Comparison of ENCODE assay signal across 7 mouse cellular contexts in genomic region chr9:119052154-119052944, GRCm38 (mm10). TPM values are rescaled to one million over a fixed set of nuclear protein-coding genes. Genes with fewer than 3 reads are reported as not detected.
DNase-seq lines count a peak whose midpoint lies in the region; ATAC-seq and TF ChIP-seq lines count a peak whose summit lies in the region.

Gene Vill, plus strand, starts transcription at chr9:119052778.

- H3K4me1 ChIP-seq in MEL (ENCODE audit: control insufficient read depth in 1 of 2, insufficient read depth in 2 of 2, low read length in 2 of 2) = peaks cover 11 to 20% of the 10 kb centered on the region in 2 experiments
- peaks cover 31% of the 10 kb centered on the region for H3K4me1 ChIP-seq in limb, embryonic 12.5 days (replicated peaks)
- no peaks in the 10 kb centered on the region; the same call in 1 of the 2 replicates for H3K4me1 ChIP-seq in midbrain, embryonic 14.5 days (ENCODE audit: control insufficient read depth, insufficient read depth, low read length)

- no peak for TF ChIP-seq CTCF in MEL (IDR thresholded peaks at IDR 0.05 in 2 of 3, conservative IDR thresholded peaks at IDR 0.05 in 1 of 3; ENCODE audit: control insufficient read depth in 1 of 3, insufficient read depth in 1 of 3, low read depth in 2 of 3, low read length in 3 of 3, poor library complexity in 1 of 3, severe bottlenecking in 1 of 3)

- no peak within 1 kb of the TSS; the same call in 1 of the 2 replicates for H3K27ac ChIP-seq in MEL (ENCODE audit: control insufficient read depth, low read depth, low read length)
- peak within 1 kb of the TSS; percentile 78 for H3K27ac ChIP-seq in limb, embryonic 12.5 days
- H3K27ac ChIP-seq in midbrain, embryonic 14.5 days (replicated peaks; ENCODE audit: low read depth, low read length) = no peak within 1 kb of the TSS

- DNase-seq in MEL (ENCODE audit: low read depth, low spot score) = peak; percentile 75
- peak; percentile 33 for DNase-seq in midbrain, embryonic 14.5 days
- DNase-seq in spleen, postnatal 10 days (ENCODE audit: low spot score in 2 of 2) = no peak
- DNase-seq in cerebellum, postnatal 4 days (ENCODE audit: low spot score in 2 of 2) = no peak

- 17% methylated on average over 22 of the region's 22 CpGs for WGBS in limb, embryonic 12.5 days
- 20% methylated on average over 22 of the region's 22 CpGs for WGBS in midbrain, embryonic 14.5 days

- TF ChIP-seq POLR2A in MEL (IDR thresholded peaks at IDR 0.05; ENCODE audit: control insufficient read depth in 1 of 2, insufficient read depth in 1 of 2, low read depth in 1 of 2, low read length in 2 of 2, poor library complexity in 1 of 2) = no peak

- peak within 1 kb of the TSS; percentile 67 to 86 for H3K4me3 ChIP-seq in MEL (ENCODE audit: control insufficient read depth in 1 of 2, insufficient read depth in 1 of 2, low read depth in 2 of 2, low read length in 2 of 2)
- H3K4me3 ChIP-seq in limb, embryonic 12.5 days (replicated peaks) = peak within 1 kb of the TSS; percentile 53
- no peak within 1 kb of the TSS for H3K4me3 ChIP-seq in midbrain, embryonic 14.5 days (replicated peaks; ENCODE audit: low read depth, low read length)

- 0 out of 4 replicates have a peak, but pooled peaks of 1 of the 2 experiments have one; percentile 16 for TF ChIP-seq EP300 in MEL (IDR thresholded peaks at IDR 0.05; ENCODE audit: low read depth in 1 of 2, low read length in 2 of 2)

- no peaks in the 10 kb centered on the region for H3K9me3 ChIP-seq in MEL (replicated peaks; ENCODE audit: insufficient read depth, low read length)
- H3K9me3 ChIP-seq in limb, embryonic 12.5 days = no peaks in the 10 kb centered on the region
- no peaks in the 10 kb centered on the region for H3K9me3 ChIP-seq in midbrain, embryonic 14.5 days (ENCODE audit: control insufficient read depth, low read length)

- H3K4me2 ChIP-seq in limb, embryonic 12.5 days = peak within 1 kb of the TSS; percentile 73
- H3K4me2 ChIP-seq in midbrain, embryonic 14.5 days (ENCODE audit: low read length) = peak within 1 kb of the TSS; percentile 34

- peaks cover 0 to 16% of the 10 kb centered on the region in 2 experiments; a peak in 2 of 4 replicates for H3K36me3 ChIP-seq in MEL (ENCODE audit: control insufficient read depth in 1 of 2, insufficient read depth in 2 of 2, low read length in 2 of 2)
- no peaks in the 10 kb centered on the region for H3K36me3 ChIP-seq in limb, embryonic 12.5 days
- H3K36me3 ChIP-seq in midbrain, embryonic 14.5 days (ENCODE audit: control insufficient read depth, insufficient read depth, low read length) = no peaks in the 10 kb centered on the region

- no peaks in the 10 kb centered on the region; the same call in 1 of the 2 replicates for H3K79me2 ChIP-seq in MEL (ENCODE audit: control insufficient read depth, insufficient read depth, low read length, poor library complexity)

- TF ChIP-seq RAD21 in MEL (IDR thresholded peaks at IDR 0.05; ENCODE audit: low read depth, low read length) = no peak

- ATAC-seq in common myeloid progenitor, adult 5-6 weeks (replicated peaks; ENCODE audit: low read depth, poor library complexity, severe bottlenecking) = peak; percentile 43; the same call in 1 of the 2 replicates
- peak; percentile 38 to 42; a peak in 2 of 4 replicates for ATAC-seq in hematopoietic stem cell, adult 5-6 weeks (replicated peaks in 1 of 2; ENCODE audit: insufficient read depth in 1 of 2, low FRiP score in 2 of 2, low TSS enrichment in 1 of 2, low read depth in 1 of 2, poor library complexity in 2 of 2, severe bottlenecking in 2 of 2)
- ATAC-seq in limb, embryonic 12.5 days (ENCODE audit: insufficient number of reproducible peaks, insufficient read depth, low FRiP score, low TSS enrichment, low read depth) = peak; percentile 95
- ATAC-seq in midbrain, embryonic 14.5 days (ENCODE audit: low FRiP score, low TSS enrichment) = peak; percentile 37; the same call in 1 of the 2 replicates

- H3K9ac ChIP-seq in MEL (ENCODE audit: control insufficient read depth, low read depth, low read length, poor library complexity, severe bottlenecking) = peak within 1 kb of the TSS; percentile 69
- H3K9ac ChIP-seq in limb, embryonic 12.5 days (replicated peaks) = peak within 1 kb of the TSS; percentile 71
- no peak within 1 kb of the TSS for H3K9ac ChIP-seq in midbrain, embryonic 14.5 days (replicated peaks; ENCODE audit: low read length)

- no peaks in the 10 kb centered on the region for H3K27me3 ChIP-seq in MEL (ENCODE audit: control insufficient read depth in 1 of 2, insufficient read depth in 2 of 2, low read length in 2 of 2)
- H3K27me3 ChIP-seq in limb, embryonic 12.5 days = peaks cover 4% of the 10 kb centered on the region; the same call in 1 of the 2 replicates
- no peaks in the 10 kb centered on the region; the same call in 1 of the 2 replicates for H3K27me3 ChIP-seq in midbrain, embryonic 14.5 days (ENCODE audit: control insufficient read depth, insufficient read depth, low read length)

TF ChIP-seq in MEL, 35 proteins besides CTCF, POLR2A, EP300 and RAD21:
- TF ChIP-seq TCF12 (IDR thresholded peaks at IDR 0.05; ENCODE audit: low read depth, low read length) (0 out of 2 replicates have a peak, but pooled peaks have one; percentile 22), ZMIZ1 (IDR thresholded peaks at IDR 0.05; ENCODE audit: low read depth, low read length) (no peak), MAZ (IDR thresholded peaks at IDR 0.05; ENCODE audit: low read depth, low read length) (peak; percentile 37; the same call in 1 of the 2 replicates), MAX (IDR thresholded peaks at IDR 0.05; ENCODE audit: low read length) (no peak), NELFE (IDR thresholded peaks at IDR 0.05; ENCODE audit: low read depth, low read length) (0 out of 2 replicates have a peak, but pooled peaks have one; percentile 17), KAT2A (conservative IDR thresholded peaks at IDR 0.05; ENCODE audit: low read depth, low read length) (no peak), RCOR1 (IDR thresholded peaks at IDR 0.05; ENCODE audit: low read depth, low read length) (no peak), ZC3H11A (IDR thresholded peaks at IDR 0.05; ENCODE audit: low read depth, low read length) (no peak), E2F4 (IDR thresholded peaks at IDR 0.05; ENCODE audit: borderline replicate concordance, low read depth, low read length) (no peak), CHD1 (IDR thresholded peaks at IDR 0.05; ENCODE audit: low read depth, low read length) (no peak), USF2 (IDR thresholded peaks at IDR 0.05; ENCODE audit: borderline replicate concordance in 1 of 2, insufficient read depth in 1 of 2, low read depth in 1 of 2, low read length in 2 of 2) (no peak), GABPA (IDR thresholded peaks at IDR 0.05; ENCODE audit: low read depth, low read length) (no peak), NRF1 (IDR thresholded peaks at IDR 0.05; ENCODE audit: insufficient read depth, low read depth, low read length, poor library complexity, severe bottlenecking) (no peak), MAFK (IDR thresholded peaks at IDR 0.05; ENCODE audit: borderline replicate concordance, low read depth, low read length) (no peak), CHD2 (IDR thresholded peaks at IDR 0.05; ENCODE audit: low read length) (no peak), GATA1 (IDR thresholded peaks at IDR 0.05; ENCODE audit: low read depth, low read length) (no peak), BHLHE40 (IDR thresholded peaks at IDR 0.05; ENCODE audit: borderline replicate concordance, low read depth, low read length) (no peak), JUND (IDR thresholded peaks at IDR 0.05; ENCODE audit: low read depth, low read length) (no peak), MXI1 (IDR thresholded peaks at IDR 0.05; ENCODE audit: low read depth, low read length) (peak; percentile 57; the same call in 1 of the 2 replicates), MYC (IDR thresholded peaks at IDR 0.05; ENCODE audit: low read depth, low read length) (no peak), SIN3A (IDR thresholded peaks at IDR 0.05; ENCODE audit: low read length) (no peak), POLR2AphosphoS5 (IDR thresholded peaks at IDR 0.05; ENCODE audit: borderline replicate concordance, low read depth, low read length) (no peak), SMC3 (IDR thresholded peaks at IDR 0.05; ENCODE audit: low read depth, low read length) (no peak), UBTF (IDR thresholded peaks at IDR 0.05; ENCODE audit: borderline replicate concordance, insufficient read depth, low read depth, low read length) (no peak), HCFC1 (IDR thresholded peaks at IDR 0.05; ENCODE audit: low read depth, low read length) (0 out of 2 replicates have a peak, but pooled peaks have one; percentile 44), MEF2A (IDR thresholded peaks at IDR 0.05; ENCODE audit: extremely low read depth, insufficient replicate concordance, low read depth, low read length, poor library complexity, severe bottlenecking) (no peak), ZNF384 (IDR thresholded peaks at IDR 0.05; ENCODE audit: low read depth, low read length) (no peak), ETS1 (IDR thresholded peaks at IDR 0.05; ENCODE audit: low read depth, low read length) (no peak), POLR2AphosphoS2 (IDR thresholded peaks at IDR 0.05; ENCODE audit: low read length) (no peak), ELF1 (IDR thresholded peaks at IDR 0.05; ENCODE audit: low read depth, low read length) (0 out of 2 replicates have a peak, but pooled peaks have one; percentile 8), USF1 (IDR thresholded peaks at IDR 0.05; ENCODE audit: low read depth, low read length) (no peak), ZKSCAN1 (IDR thresholded peaks at IDR 0.05; ENCODE audit: low read depth, low read length) (no peak), MYB (IDR thresholded peaks at IDR 0.05; ENCODE audit: low read depth, low read length) (no peak), TAL1 (IDR thresholded peaks at IDR 0.05; ENCODE audit: low read length) (no peak), TBP (IDR thresholded peaks at IDR 0.05; ENCODE audit: low read depth, low read length) (no peak)
TF ChIP-seq in MEL: peak in this region for 6.

RNA-seq across cellular contexts. Expression of gene Vill, which starts in this region (rescaled TPM):
- total RNA-seq in MEL (2012; rRNA removed) = 76.2 and 83.3 TPM in 2 replicates
- polyA plus RNA-seq in MEL (2012; ENCODE audit: insufficient read depth in 1 of 2, insufficient read length in 2 of 2, low read depth in 1 of 2, low replicate concordance in 2 of 2, missing spikeins in 1 of 2) = 100 to 1,000 TPM in 1 of 2 experiments, 10 to 100 TPM in 1; 90.9 to 197 TPM
- total RNA-seq in common myeloid progenitor, adult 5-6 weeks (2017) = 33.9 and 36.3 TPM in 2 replicates
- 36.4 and 45.3 TPM in 2 replicates for total RNA-seq in hematopoietic stem cell, adult 5-6 weeks (2017)
- 42.1 and 42.4 TPM in 2 replicates for polyA plus RNA-seq in limb, embryonic 12.5 days (2016; fragmentation: Nextera tagmentation; extraction: Ambion mirVana)
- polyA plus RNA-seq in midbrain, embryonic 14.5 days (2014; fragmentation: Nextera tagmentation; extraction: Ambion mirVana) = 2.1 and 2.6 TPM in 2 replicates

Comparison
In these comparisons a context has a peak if more than half of its experiments do, and no peak if none do; other contexts are left out.
1. RNA of gene Vill (polyA plus RNA-seq): 90.9 to 197 TPM in MEL and 42.1 to 42.4 TPM in limb, embryonic 12.5 days; 2.1 to 2.6 TPM in midbrain, embryonic 14.5 days; every median in the first group is over 10 times any median in the second.
2. DNase-seq: peak in MEL (single experiment) and midbrain, embryonic 14.5 days (single experiment); none in spleen, postnatal 10 days (0 of 2) and cerebellum, postnatal 4 days (0 of 2).
3. ATAC-seq: peak in every context shown above with its lines; median percentile 95 in limb, embryonic 12.5 days; 43 in common myeloid progenitor, adult 5-6 weeks; 40 in hematopoietic stem cell, adult 5-6 weeks; 37 in midbrain, embryonic 14.5 days.